Mouse (Mus musculus): ENCODE results near the gene Olfr1412. TPM values are rescaled to one million over a fixed set of nuclear protein-coding genes. Genes with fewer than 3 reads are reported as not detected.

Olfr1412 gene
- total RNA-seq, 2 experiments from 2014 or later: not detected

GRCm38 (mm10) chr1:92636676-92637075, 51.1 kb downstream of the Olfr1412 start:
- no peak for ATAC-seq (replicated peaks; ENCODE audit: poor library complexity, severe bottlenecking)

- no peak for ATAC-seq (replicated peaks; ENCODE audit: poor library complexity, severe bottlenecking)
These were observed 52.1 kb downstream of the Olfr1412 start for GRCm38 (mm10) chr1:92637501-92638172.

GRCm38 (mm10) chr1:92638181-92638580, 52.6 kb downstream of the Olfr1412 start:
- no peak for ATAC-seq (replicated peaks; ENCODE audit: poor library complexity, severe bottlenecking)

GRCm38 (mm10) chr1:92638736-92639135, 53.2 kb downstream of the Olfr1412 start:
- ATAC-seq (replicated peaks; ENCODE audit: poor library complexity, severe bottlenecking): no peak

- ATAC-seq (replicated peaks; ENCODE audit: poor library complexity, severe bottlenecking): peak; percentile 56
These were observed 54.8 kb downstream of the Olfr1412 start for GRCm38 (mm10) chr1:92640393-92640792.

Other genes with a start within 250 kb of the Olfr1412 start
- gene Ndufa10, start 111.9 kb upstream of the Olfr1412 start, total RNA-seq (2014; fragmentation: Nextera tagmentation): 134 and 155 TPM in 2 replicates
- gene Ndufa10, start 111.9 kb upstream of the Olfr1412 start, total RNA-seq (2017): 103 and 107 TPM in 2 replicates
- gene Olfr1416, start 100.7 kb upstream of the Olfr1412 start, total RNA-seq (2014; fragmentation: Nextera tagmentation): not detected in 2 replicates
- not detected in 2 replicates for gene Olfr1416, start 100.7 kb upstream of the Olfr1412 start, total RNA-seq (2017)
- gene Olfr1415, start 89.7 kb upstream of the Olfr1412 start, total RNA-seq (2014; fragmentation: Nextera tagmentation): not detected in 2 replicates
- not detected in 2 replicates for gene Olfr1415, start 89.7 kb upstream of the Olfr1412 start, total RNA-seq (2017)
- not detected in 2 replicates for gene Olfr1414, start 67.1 kb upstream of the Olfr1412 start, total RNA-seq (2014; fragmentation: Nextera tagmentation)
- gene Olfr1414, start 67.1 kb upstream of the Olfr1412 start, total RNA-seq (2017): not detected in 2 replicates
- not detected in 2 replicates for gene Olfr1413, start 14.5 kb upstream of the Olfr1412 start, total RNA-seq (2014; fragmentation: Nextera tagmentation)
- gene Olfr1413, start 14.5 kb upstream of the Olfr1412 start, total RNA-seq (2017): not detected in 2 replicates
- not detected in 2 replicates for gene Olfr1411, start 8.6 kb downstream of the Olfr1412 start, total RNA-seq (2014; fragmentation: Nextera tagmentation)
- gene Olfr1411, start 8.6 kb downstream of the Olfr1412 start, total RNA-seq (2017): not detected in 2 replicates
- gene Olfr1410, start 20.0 kb downstream of the Olfr1412 start, total RNA-seq (2014; fragmentation: Nextera tagmentation): not detected in 2 replicates
- gene Olfr1410, start 20.0 kb downstream of the Olfr1412 start, total RNA-seq (2017): not detected in 2 replicates
- gene Olfr12, start 32.0 kb downstream of the Olfr1412 start, total RNA-seq (2014; fragmentation: Nextera tagmentation): not detected in 2 replicates
- not detected in 2 replicates for gene Olfr12, start 32.0 kb downstream of the Olfr1412 start, total RNA-seq (2017)
- 215 and 239 TPM in 2 replicates for gene Cops9, start 56.2 kb downstream of the Olfr1412 start, total RNA-seq (2014; fragmentation: Nextera tagmentation)
- 141 and 144 TPM in 2 replicates for gene Cops9, start 56.2 kb downstream of the Olfr1412 start, total RNA-seq (2017)
- gene Otos, start 63.1 kb downstream of the Olfr1412 start, total RNA-seq (2014; fragmentation: Nextera tagmentation): 5.3 and 7.2 TPM in 2 replicates
- gene Otos, start 63.1 kb downstream of the Olfr1412 start, total RNA-seq (2017): 2.5 TPM in 1 of 2 replicates, not detected in the other
- 63.6 and 65.2 TPM in 2 replicates for gene Gpc1, start 245.9 kb downstream of the Olfr1412 start, total RNA-seq (2014; fragmentation: Nextera tagmentation)
- gene Gpc1, start 245.9 kb downstream of the Olfr1412 start, total RNA-seq (2017): 70.6 and 74.6 TPM in 2 replicates